Mouse (Mus musculus) heart, adult 9 months (tissue): ENCODE data around the gene Acp7.
"Not testable (repeated sequence)": the region's sequence is repeated elsewhere in the genome, so short reads cannot be mapped to it uniquely, and the experiment has no call there.

ENCODE experiments used
- DNase-seq, 2 experiments: peaks; one replicate each; pipeline ENCODE4 v3.0.0; 2022; ENCODE audit warnings: low spot score in 2 of 2

Acp7 gene

GRCm38 (mm10) chr7:28631073-28631472 is at the start of gene Acp7:
Gene Acp7 (minus strand): TSS chr7:28631332.
- no peak for DNase-seq

DNA sequence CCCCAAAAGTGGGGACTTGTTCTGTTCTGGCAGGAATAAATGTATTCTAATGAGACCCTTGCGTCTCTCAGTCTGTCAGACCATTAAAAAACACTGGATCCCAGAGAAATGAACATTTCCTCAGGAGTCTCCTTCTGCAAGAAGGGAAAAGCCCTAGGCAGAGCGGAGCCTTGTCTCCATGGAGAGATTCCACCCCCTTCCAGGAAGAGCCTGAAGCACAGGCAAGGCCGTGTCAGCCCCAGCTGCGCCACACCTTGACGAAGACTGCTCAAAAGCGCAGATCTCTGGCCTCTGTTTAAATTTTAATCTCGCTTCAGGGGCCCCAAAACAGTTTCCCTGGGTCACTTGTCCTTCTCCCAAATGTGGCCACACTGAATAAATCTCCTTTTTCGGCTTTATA is 46.5 kb upstream of the Acp7 start:
- DNase-seq = no peak

GRCm38 (mm10) chr7:28676811-28677541 is 45.8 kb upstream of the Acp7 start:
- DNase-seq = no peak

DNA sequence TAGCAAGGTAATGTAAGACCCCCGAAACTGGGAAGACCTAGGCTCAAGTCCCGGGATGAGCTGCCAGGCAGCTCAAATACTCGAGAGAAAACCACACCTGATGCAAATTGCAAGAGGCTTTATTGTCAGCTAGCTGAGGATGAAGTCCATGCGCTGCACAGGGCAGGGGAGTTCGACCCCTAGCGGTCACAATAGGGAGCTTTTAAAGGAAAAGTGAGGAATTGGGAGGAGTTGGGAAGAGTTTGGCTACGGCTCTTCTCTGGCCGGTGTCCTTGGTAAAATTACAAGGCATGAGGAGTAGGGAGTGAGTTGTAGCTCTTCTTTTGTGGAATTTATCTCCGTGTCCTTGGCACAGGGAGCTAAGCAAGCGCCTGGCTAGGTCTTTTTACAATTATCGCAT is 44.6 kb upstream of the Acp7 start:
- peak in 1 of 2 experiments; percentile 13 for DNase-seq

DNA sequence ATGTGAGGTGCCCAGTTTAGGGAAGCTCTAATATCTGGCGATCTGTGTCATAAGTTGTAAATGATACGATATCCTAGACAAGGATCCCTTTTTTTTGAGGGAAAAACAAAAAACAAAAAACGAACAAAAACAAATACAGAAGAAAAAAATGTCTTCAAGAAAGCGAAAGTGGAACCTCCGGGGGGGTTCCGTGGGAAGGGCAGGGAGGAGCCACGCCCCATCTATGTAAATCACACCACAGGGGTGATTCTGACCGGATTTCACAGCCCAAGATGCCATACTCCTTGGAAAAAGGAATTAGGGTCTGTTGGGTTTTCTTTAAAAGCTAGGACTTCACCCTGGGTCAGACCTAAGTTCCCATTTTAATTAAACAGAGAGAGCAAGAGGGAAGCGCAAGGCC is 43.9 kb upstream of the Acp7 start:
- no peak for DNase-seq

GRCm38 (mm10) chr7:28672786-28673185 is 41.7 kb upstream of the Acp7 start:
- DNase-seq = not testable (repeated sequence)

GRCm38 (mm10) chr7:28672276-28672675 is 41.1 kb upstream of the Acp7 start:
- no peak for DNase-seq

- no peak for DNase-seq
Observed at GRCm38 (mm10) chr7:28671172-28671571, 40.0 kb upstream of the Acp7 start.

DNA sequence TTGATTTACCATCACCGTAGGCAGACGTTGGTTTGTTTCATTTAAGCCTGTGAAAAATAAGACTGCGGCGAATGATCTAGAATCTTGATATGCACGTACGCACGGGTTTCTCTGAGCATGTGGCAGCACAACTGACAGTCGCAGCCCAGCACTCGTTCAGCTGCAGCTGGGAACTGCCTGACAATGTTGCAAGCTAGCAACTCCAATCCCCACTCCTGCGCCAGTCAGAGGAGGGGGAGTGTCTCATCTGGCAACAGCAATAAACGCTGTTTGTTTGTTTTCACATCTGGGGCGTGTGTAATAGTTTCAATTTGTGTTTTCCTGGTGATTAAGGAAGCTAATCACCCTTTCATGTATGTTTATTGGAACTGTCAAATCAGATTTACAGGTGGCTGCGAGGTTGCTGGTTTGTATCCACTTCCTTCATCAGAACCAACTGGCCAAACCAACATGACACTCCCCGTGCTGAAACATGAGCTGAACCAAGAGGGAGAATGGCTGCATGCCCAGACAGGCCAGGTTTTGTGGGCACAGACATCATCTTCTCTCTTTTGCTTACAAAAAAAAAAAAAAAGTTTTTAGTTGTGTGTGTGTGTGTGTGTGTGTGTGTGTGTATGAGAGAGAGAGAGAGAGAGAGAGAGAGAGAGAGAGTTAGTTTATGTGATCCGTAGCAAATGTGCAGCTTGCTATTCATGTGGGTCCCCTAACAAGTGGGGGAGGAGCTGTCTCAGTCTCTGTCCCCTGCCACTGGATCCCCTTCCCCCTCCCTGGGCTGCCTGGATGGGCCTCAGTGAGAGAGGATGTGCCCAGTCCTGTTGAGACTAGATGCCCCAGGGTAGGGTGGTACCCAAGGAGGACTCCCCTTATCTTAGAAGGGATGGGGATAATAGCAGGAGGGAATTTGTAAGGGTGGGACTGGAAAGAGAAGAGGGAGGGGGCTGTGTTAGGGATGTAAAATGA is 34.8 kb upstream of the Acp7 start:
- DNase-seq = no peak

- no peak for DNase-seq
Observed at GRCm38 (mm10) chr7:28656430-28656829, 25.3 kb upstream of the Acp7 start.

GRCm38 (mm10) chr7:28651157-28651556 is 20.0 kb upstream of the Acp7 start:
- no peak for DNase-seq

GRCm38 (mm10) chr7:28647016-28647415 is 15.9 kb upstream of the Acp7 start:
- DNase-seq = no peak

GRCm38 (mm10) chr7:28645947-28646475 is 14.9 kb upstream of the Acp7 start:
- DNase-seq = no peak

GRCm38 (mm10) chr7:28645366-28645765 is 14.2 kb upstream of the Acp7 start:
- DNase-seq = no peak

- no peak for DNase-seq
Observed at GRCm38 (mm10) chr7:28641546-28641945, 10.4 kb upstream of the Acp7 start.

GRCm38 (mm10) chr7:28637511-28637910 is 6.4 kb upstream of the Acp7 start:
- DNase-seq = no peak

GRCm38 (mm10) chr7:28634128-28634527 is 3.0 kb upstream of the Acp7 start:
- DNase-seq = no peak

DNA sequence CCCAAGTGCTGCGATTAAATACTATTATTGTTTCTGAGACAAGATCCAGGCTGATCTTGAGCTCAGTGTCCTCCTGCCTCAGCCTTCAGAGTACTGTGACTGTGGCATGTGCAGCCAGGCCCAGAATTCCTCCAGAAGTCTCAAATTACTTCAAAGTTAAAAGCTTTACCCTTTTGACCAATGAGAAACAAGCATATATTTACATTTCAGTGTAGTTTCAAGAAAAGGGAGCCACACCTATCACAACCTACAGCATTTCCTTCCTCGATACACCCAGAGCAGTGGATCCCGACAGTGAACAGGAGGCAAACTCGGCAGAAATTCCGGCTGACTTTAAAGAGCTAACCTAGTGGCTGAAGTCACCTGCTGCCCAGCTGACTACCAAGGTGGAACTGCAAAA is 6.3 kb downstream of the Acp7 start:
- no peak for DNase-seq

GRCm38 (mm10) chr7:28619098-28619715 is 11.9 kb downstream of the Acp7 start:
- DNase-seq = no peak

DNA sequence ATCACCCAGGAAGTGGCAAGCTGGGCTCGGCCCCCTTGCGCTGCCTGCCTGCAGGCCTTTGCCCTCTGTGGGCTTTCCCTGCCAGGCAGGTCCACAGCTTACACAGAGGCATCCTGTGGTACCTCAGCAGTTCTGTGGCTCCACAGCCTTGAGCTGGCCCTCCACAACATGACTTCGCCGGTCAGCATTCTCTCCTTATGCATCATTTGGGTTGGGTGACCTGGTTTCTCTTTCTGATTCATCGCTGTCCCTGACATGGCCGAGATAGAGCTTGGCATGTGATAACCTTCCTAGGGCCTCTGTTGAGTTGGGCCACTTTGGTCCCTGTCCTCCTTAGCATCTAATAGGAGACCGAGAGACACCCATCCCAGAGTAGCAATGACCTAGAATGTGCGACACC is 25.2 kb downstream of the Acp7 start:
- no peak for DNase-seq

GRCm38 (mm10) chr7:28603788-28604187 is 27.3 kb downstream of the Acp7 start:
- not testable (repeated sequence) for DNase-seq

DNA sequence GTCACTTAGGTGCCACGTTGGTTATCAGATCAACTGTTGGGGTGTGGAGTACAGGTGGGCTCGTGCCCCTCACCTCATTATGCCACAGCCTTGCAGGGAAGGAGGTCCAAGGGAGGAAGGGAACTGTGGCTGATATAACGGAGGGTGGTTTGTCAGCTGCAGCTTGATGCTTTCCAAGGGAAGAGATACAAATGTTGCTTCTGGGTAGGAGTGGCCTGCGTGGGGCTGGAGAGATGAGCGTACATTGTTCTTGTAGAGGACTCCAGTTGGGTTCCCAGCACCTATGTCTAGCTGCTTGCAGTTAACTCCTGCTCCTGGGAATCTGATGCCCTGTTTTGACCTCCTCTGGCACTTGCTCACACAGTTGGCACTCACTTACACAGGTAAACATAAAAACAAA is 28.0 kb downstream of the Acp7 start:
- DNase-seq = no peak
